26 mouse cellular contexts compared by ENCODE assay signal in genomic region chr15:22897724-22898123, GRCm38 (mm10).
DNase-seq lines count a peak whose midpoint lies in the region; ATAC-seq and TF ChIP-seq lines count a peak whose summit lies in the region.
"Had no signal": no experiment of that assay in that cellular context is flagged by ENCODE, and none has a peak within 500 bp of the region (broad histone marks: within the 10 kb centered on the region; RNA-seq: fewer than 3 reads in every experiment).

No protein-coding gene starts in this region.

- H3K4me3 ChIP-seq in forebrain, embryonic 14.5 days (ENCODE audit: low read depth, low read length), result no peak overlapping the region
- H3K4me3 ChIP-seq in forebrain, embryonic 15.5 days, result no peak overlapping the region
- H3K4me3 ChIP-seq in myocyte, result no peak overlapping the region
- H3K4me3 ChIP-seq: heart, embryonic 15.5 days; hindbrain, embryonic 15.5 days; intestine, embryonic 15.5 days; limb, embryonic 15.5 days; megakaryocyte, embryonic 14.5 days; neural tube, embryonic 13.5 days had no signal

- WGBS in forebrain, embryonic 14.5 days, result 75% methylated on average over 4 of the region's 4 CpGs
- WGBS in forebrain, embryonic 15.5 days, result 70% methylated on average over 4 of the region's 4 CpGs

- no peaks in the 10 kb centered on the region for H3K79me2 ChIP-seq in myocyte (ENCODE audit: control insufficient read depth, insufficient read depth)

- no peaks in the 10 kb centered on the region for H3K36me3 ChIP-seq in forebrain, embryonic 14.5 days (ENCODE audit: control insufficient read depth, insufficient read depth, low read length)
- no peaks in the 10 kb centered on the region for H3K36me3 ChIP-seq in forebrain, embryonic 15.5 days
- H3K36me3 ChIP-seq in myocyte (ENCODE audit: control insufficient read depth, insufficient read depth), result no peaks in the 10 kb centered on the region
- H3K36me3 ChIP-seq: heart, embryonic 15.5 days; hindbrain, embryonic 15.5 days; intestine, embryonic 15.5 days; limb, embryonic 15.5 days; neural tube, embryonic 13.5 days had no signal

- no peaks in the 10 kb centered on the region for H3K27me3 ChIP-seq in forebrain, embryonic 14.5 days (replicated peaks; ENCODE audit: control insufficient read depth, insufficient read depth, low read length)
- H3K27me3 ChIP-seq in forebrain, embryonic 15.5 days, result no peaks in the 10 kb centered on the region
- H3K27me3 ChIP-seq in myocyte (ENCODE audit: control insufficient read depth, insufficient read depth, insufficient read length), result no peaks in the 10 kb centered on the region
- H3K27me3 ChIP-seq: heart, embryonic 15.5 days; hindbrain, embryonic 15.5 days; intestine, embryonic 15.5 days; limb, embryonic 15.5 days; megakaryocyte, embryonic 14.5 days; neural tube, embryonic 13.5 days had no signal

- ATAC-seq in forebrain, embryonic 14.5 days, result no peak
- no peak for ATAC-seq in forebrain, embryonic 15.5 days (replicated peaks)
- ATAC-seq: CD4-positive, CD25-positive, alpha-beta regulatory T cell, adult 4 months; intestine, embryonic 15.5 days had no signal

- no peak for TF ChIP-seq POLR2A in myocyte (IDR thresholded peaks at IDR 0.05; ENCODE audit: insufficient read length, low read depth)

- H3K4me2 ChIP-seq in forebrain, embryonic 14.5 days (ENCODE audit: low read length), result no peak overlapping the region
- no peak overlapping the region for H3K4me2 ChIP-seq in forebrain, embryonic 15.5 days (replicated peaks)
- peak overlapping the region; percentile 65 for H3K4me2 ChIP-seq in myocyte (ENCODE audit: low read depth)
- H3K4me2 ChIP-seq: heart, embryonic 15.5 days; hindbrain, embryonic 15.5 days; intestine, embryonic 15.5 days; limb, embryonic 15.5 days; lung, embryonic 14.5 days; neural tube, embryonic 13.5 days had no signal

- no peak overlapping the region for H3K27ac ChIP-seq in forebrain, embryonic 14.5 days (ENCODE audit: low read depth, low read length)
- no peak overlapping the region for H3K27ac ChIP-seq in forebrain, embryonic 15.5 days (replicated peaks)
- H3K27ac ChIP-seq: heart, embryonic 15.5 days; hindbrain, embryonic 15.5 days; intestine, embryonic 15.5 days; limb, embryonic 15.5 days; liver, embryonic 14.5 days; neural tube, embryonic 13.5 days; stomach, postnatal 0 days had no signal

- H3K9me3 ChIP-seq in forebrain, embryonic 14.5 days (replicated peaks; ENCODE audit: control insufficient read depth, low read length), result no peaks in the 10 kb centered on the region
- H3K9me3 ChIP-seq in forebrain, embryonic 15.5 days, result no peaks in the 10 kb centered on the region
- H3K9me3 ChIP-seq: heart, embryonic 15.5 days; hindbrain, embryonic 15.5 days; intestine, embryonic 15.5 days; limb, embryonic 15.5 days; megakaryocyte, embryonic 14.5 days; neural tube, embryonic 13.5 days had no signal

- peak; percentile 10 for DNase-seq in forebrain, embryonic 14.5 days (ENCODE audit: low spot score)
- peak; percentile 52 for DNase-seq in left cerebral cortex, adult 11 months (ENCODE audit: low spot score)
- no peak for DNase-seq in left cerebral cortex, postnatal 10 days (ENCODE audit: extremely low spot score in 1 of 2, low spot score in 2 of 2)
- DNase-seq in brain, adult 2 months (ENCODE audit: low read depth, low spot score), result peak; percentile 90
- no peak for DNase-seq in ovary, adult 18-20 months (ENCODE audit: low spot score)
- DNase-seq in heart, adult 11 months, result no peak
- DNase-seq: adrenal gland, postnatal 14 days; cerebellum, adult 9-11 months; gastrocnemius, postnatal 36 days; heart, postnatal 4 days; kidney, adult 8-10 months; kidney, postnatal 14 days; midbrain, embryonic 14.5 days; right cerebral cortex, postnatal 14 days had no signal

- no peak overlapping the region for H3K9ac ChIP-seq in forebrain, embryonic 14.5 days (ENCODE audit: low read length)
- no peak overlapping the region for H3K9ac ChIP-seq in forebrain, embryonic 15.5 days (replicated peaks)
- H3K9ac ChIP-seq: heart, embryonic 15.5 days; hindbrain, embryonic 15.5 days; intestine, embryonic 15.5 days; limb, embryonic 15.5 days; liver, embryonic 14.5 days; lung, embryonic 14.5 days; neural tube, embryonic 13.5 days had no signal

- intact Hi-C loops in left cerebral cortex, postnatal 10 days (cut with DNase I), result no loop called here

- H3ac ChIP-seq in myocyte (ENCODE audit: control insufficient read depth, insufficient read length), result no peak overlapping the region

- no peaks in the 10 kb centered on the region for H3K4me1 ChIP-seq in forebrain, embryonic 14.5 days (ENCODE audit: control insufficient read depth, insufficient read depth, low read length)
- no peaks in the 10 kb centered on the region for H3K4me1 ChIP-seq in forebrain, embryonic 15.5 days
- H3K4me1 ChIP-seq: heart, embryonic 15.5 days; hindbrain, embryonic 15.5 days; intestine, embryonic 15.5 days; limb, embryonic 15.5 days; megakaryocyte, embryonic 14.5 days; neural tube, embryonic 13.5 days had no signal

TF ChIP-seq in myocyte, 11 proteins besides CTCF, POLR2A, EP300 and RAD21:
- TF ChIP-seq TCF3 (IDR thresholded peaks at IDR 0.05; ENCODE audit: insufficient read length, low read depth) (no peak), E2F4 (IDR thresholded peaks at IDR 0.05; ENCODE audit: insufficient read depth) (no peak), MYOD1 (IDR thresholded peaks at IDR 0.05; ENCODE audit: control insufficient read depth in 1 of 3, insufficient read length in 2 of 3, low read depth in 2 of 3) (no peak), USF1 (IDR thresholded peaks at IDR 0.05; ENCODE audit: low read depth) (no peak), MAX (IDR thresholded peaks at IDR 0.05; ENCODE audit: low read depth) (no peak), REST (IDR thresholded peaks at IDR 0.05; ENCODE audit: insufficient read depth, insufficient read length) (no peak)

Comparison
In these comparisons a context has a peak if more than half of its experiments do, and no peak if none do; other contexts are left out.
1. DNase-seq: peak in forebrain, embryonic 14.5 days (single experiment), left cerebral cortex, adult 11 months (single experiment) and brain, adult 2 months (single experiment); none in left cerebral cortex, postnatal 10 days (0 of 2), ovary, adult 18-20 months (single experiment) and heart, adult 11 months (single experiment).